Mouse (Mus musculus) C2C12 (cell line): Measurements from ENCODE around the gene Lmo7. TPM values are rescaled to one million over a fixed set of nuclear protein-coding genes. Genes with fewer than 3 reads are reported as not detected.

ENCODE experiments used
- H3K27me3 ChIP-seq: one replicate; pipeline ENCODE4 v1.6.1; 2011; ENCODE audit not compliant: control insufficient read depth, insufficient read depth, insufficient read length
- H3K36me3 ChIP-seq: one replicate; pipeline ENCODE4 v1.6.1; 2011; ENCODE audit not compliant: control insufficient read depth, insufficient read depth
- H3K4me3 ChIP-seq: one replicate; pipeline ENCODE4 v1.5.1; 2011; ENCODE audit warnings: mild to moderate bottlenecking, control low read depth; ENCODE audit not compliant: poor library complexity, insufficient read depth, severe bottlenecking
- H3K79me2 ChIP-seq: one replicate; pipeline ENCODE4 v1.6.1; 2011; ENCODE audit not compliant: control insufficient read depth, insufficient read depth
- H3K79me3 ChIP-seq: one replicate; pipeline ENCODE4 v1.6.1; 2011; ENCODE audit warnings: low read depth, control low read depth
- H3ac ChIP-seq: one replicate; pipeline ENCODE3; 2011; ENCODE audit warnings: low read depth; ENCODE audit not compliant: control insufficient read depth, insufficient read length
- CEBPB ChIP-seq: IDR thresholded peaks from one replicate; pipeline ENCODE4 v1.6.1; 2011; ENCODE audit warnings: low read depth, mild to moderate bottlenecking, control low read depth, moderate library complexity
- CTCF ChIP-seq: IDR thresholded peaks from one replicate; pipeline ENCODE4 v1.5.1; 2011; ENCODE audit not compliant: control insufficient read depth, insufficient read depth, insufficient read length
- FOSL1 ChIP-seq: IDR thresholded peaks from one replicate; pipeline ENCODE4 v1.8.0; 2011; ENCODE audit warnings: mild to moderate bottlenecking, low read length; ENCODE audit not compliant: poor library complexity, insufficient read depth, severe bottlenecking
- MAX ChIP-seq: IDR thresholded peaks from one replicate; pipeline ENCODE4 v1.6.1; 2011; ENCODE audit warnings: mild to moderate bottlenecking, control low read depth
- MYOD1 ChIP-seq: IDR thresholded peaks from one replicate; pipeline ENCODE4 v1.6.1; 2011; ENCODE audit warnings: low read depth; ENCODE audit not compliant: control insufficient read depth, insufficient read length
- MYOG ChIP-seq: IDR thresholded peaks from one replicate; pipeline ENCODE4 v1.6.1; 2011; ENCODE audit not compliant: control insufficient read depth, insufficient read length; ENCODE audit errors: extremely low read depth
- USF1 ChIP-seq: IDR thresholded peaks from one replicate; pipeline ENCODE4 v1.6.1; 2011; ENCODE audit warnings: low read depth, mild to moderate bottlenecking, control low read depth, moderate library complexity
- polyA plus RNA-seq: library from polyadenylated mRNA; unstranded; fragments of >200 nt; fragmentation: generic; extraction: Trizol; gene quantifications from one replicate; pipeline ENCODE4 v1.2.1, GENCODE M21; 2012; ENCODE audit warnings: missing spikeins

Lmo7 gene
- polyA plus RNA-seq, 1 experiment = 18.8 TPM

DNA sequence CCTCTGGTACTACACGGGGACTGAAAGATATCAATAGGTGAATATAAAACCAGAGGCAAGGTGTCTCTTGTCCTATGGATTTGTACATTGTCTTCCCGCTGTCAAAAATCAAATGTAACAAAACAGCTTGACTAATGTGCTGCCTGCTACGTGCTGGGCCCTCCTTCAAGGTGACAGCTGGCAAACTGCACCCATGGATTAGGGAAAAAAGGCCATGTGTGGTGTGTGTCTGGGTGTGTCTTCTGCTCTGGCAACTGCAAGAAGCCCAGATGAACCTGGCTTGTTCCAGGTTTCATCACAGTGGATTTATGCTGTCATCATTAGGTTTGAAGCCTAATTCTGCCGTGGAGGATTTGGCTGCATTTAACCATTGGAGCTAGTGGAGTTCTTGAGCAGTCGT, 174.0 kb downstream of the Lmo7 start:
- no peaks in the 10 kb centered on the region for H3K79me2 ChIP-seq
- H3K36me3 ChIP-seq = peaks cover 32% of the 10 kb centered on the region
- TF ChIP-seq MYOG (no peak), MAX (no peak), FOSL1 (no peak), USF1 (no peak), MYOD1 (no peak), CEBPB (no peak), CTCF (no peak)
- no peaks in the 10 kb centered on the region for H3K27me3 ChIP-seq
- no peak overlapping the region for H3K4me3 ChIP-seq
- H3K79me3 ChIP-seq = no peaks in the 10 kb centered on the region
- H3ac ChIP-seq = no peak overlapping the region

DNA sequence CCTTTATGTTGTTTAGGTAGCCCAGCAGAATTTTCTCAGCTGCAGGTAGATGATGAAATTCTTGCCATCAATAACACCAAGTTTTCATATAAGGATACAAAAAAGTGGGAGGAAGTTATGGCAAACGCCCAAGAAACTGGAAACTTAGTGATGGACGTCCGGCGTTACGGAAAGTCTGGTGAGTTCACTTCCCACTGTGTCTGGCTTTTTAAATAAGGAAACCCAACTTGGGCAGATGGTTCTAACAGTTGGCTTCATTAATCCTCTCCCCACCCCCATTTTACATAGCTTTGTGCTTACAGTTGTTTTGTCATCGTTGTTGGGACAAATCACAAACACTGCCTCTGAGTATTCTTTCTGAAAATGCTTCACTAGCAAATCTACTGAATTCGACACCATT, 182.2 kb downstream of the Lmo7 start:
- no peaks in the 10 kb centered on the region for H3K79me2 ChIP-seq

DNA sequence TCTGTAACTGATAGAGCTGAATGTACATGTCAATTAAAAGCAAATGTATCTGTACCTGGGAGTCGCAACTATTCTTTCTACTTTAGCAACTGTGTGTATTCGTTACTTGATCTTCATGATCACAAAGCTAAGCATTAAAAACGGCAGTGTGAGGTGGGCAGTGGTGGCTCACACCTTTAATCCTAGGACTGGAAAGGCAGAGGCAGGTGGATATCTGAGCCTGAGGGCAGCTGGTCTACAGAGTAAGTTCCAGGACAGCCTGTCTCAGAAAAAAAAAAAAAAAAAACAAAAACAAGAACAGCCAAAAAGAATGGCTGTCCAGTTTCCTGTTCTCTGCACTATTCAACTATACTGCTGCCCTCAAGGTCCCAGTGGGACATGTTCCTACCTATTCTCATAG, 182.6 kb downstream of the Lmo7 start:
- Histone ChIP-seq H3K36me3 (peaks cover 31% of the 10 kb centered on the region), H3K79me2 (no peaks in the 10 kb centered on the region), H3K4me3 (no peak overlapping the region), H3ac (no peak overlapping the region), H3K27me3 (no peaks in the 10 kb centered on the region), H3K79me3 (no peaks in the 10 kb centered on the region)
- TF ChIP-seq FOSL1 = no peak

More for the DNA sequence above, 182.2 kb downstream of the Lmo7 start:
- Histone ChIP-seq H3ac (no peak overlapping the region), H3K36me3 (peaks cover 35% of the 10 kb centered on the region), H3K79me3 (no peaks in the 10 kb centered on the region), H3K27me3 (no peaks in the 10 kb centered on the region), H3K4me3 (no peak overlapping the region)
- no peak for TF ChIP-seq MYOD1

DNA sequence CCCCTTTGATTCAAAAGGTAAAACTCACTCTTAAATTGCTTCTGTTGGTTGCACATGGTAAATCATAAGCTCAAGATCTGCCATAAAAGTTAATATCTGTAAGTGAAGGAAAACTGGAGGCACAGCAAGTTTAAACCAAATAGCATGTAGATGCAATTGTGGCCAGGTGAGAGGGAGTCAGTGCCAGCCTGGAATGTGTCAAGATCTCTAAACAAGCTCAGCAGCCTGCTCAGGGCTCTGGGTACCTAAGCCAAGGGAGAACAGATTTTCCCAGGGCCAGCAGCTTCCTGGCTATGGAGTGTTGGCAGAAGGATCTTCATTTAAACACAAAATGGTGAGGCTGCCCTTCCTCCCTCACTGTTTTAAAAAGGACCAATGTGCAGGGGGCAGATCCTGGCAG, 184.6 kb downstream of the Lmo7 start:
- H3K27me3 ChIP-seq = no peaks in the 10 kb centered on the region
- no peak overlapping the region for H3ac ChIP-seq
- H3K79me3 ChIP-seq = no peaks in the 10 kb centered on the region
- TF ChIP-seq USF1 (no peak), FOSL1 (no peak), MAX (no peak), MYOD1 (no peak), MYOG (no peak), CTCF (no peak), CEBPB (no peak)
- no peaks in the 10 kb centered on the region for H3K79me2 ChIP-seq
- H3K4me3 ChIP-seq = no peak overlapping the region
- H3K36me3 ChIP-seq = peaks cover 44% of the 10 kb centered on the region

DNA sequence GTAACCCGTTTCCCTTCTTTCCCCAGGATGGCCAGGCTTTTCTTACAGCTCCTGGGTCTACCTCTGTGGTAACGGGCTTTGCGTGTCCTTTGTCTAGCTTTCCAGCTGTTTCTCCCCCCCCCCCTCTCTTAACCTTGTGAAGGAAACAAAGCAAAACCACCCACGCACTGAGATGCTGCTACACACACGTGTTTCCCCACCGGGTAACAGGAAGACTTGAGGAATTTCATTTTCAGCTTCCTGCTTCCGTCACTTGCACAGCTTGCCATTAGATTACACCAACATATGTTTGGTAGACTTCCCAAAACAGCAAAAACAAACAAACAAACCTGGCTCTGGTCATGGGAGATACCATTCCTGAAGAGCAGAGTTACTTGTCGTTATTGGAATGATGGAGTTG, 186.1 kb downstream of the Lmo7 start:
- H3K4me3 ChIP-seq = no peak overlapping the region
- H3K36me3 ChIP-seq = peaks cover 48% of the 10 kb centered on the region
- no peaks in the 10 kb centered on the region for H3K79me3 ChIP-seq
- H3ac ChIP-seq = no peak overlapping the region
- no peaks in the 10 kb centered on the region for H3K79me2 ChIP-seq
- H3K27me3 ChIP-seq = no peaks in the 10 kb centered on the region
- TF ChIP-seq CEBPB (no peak), MYOD1 (no peak), USF1 (no peak), MAX (no peak), MYOG (no peak), FOSL1 (no peak), CTCF (no peak)

DNA sequence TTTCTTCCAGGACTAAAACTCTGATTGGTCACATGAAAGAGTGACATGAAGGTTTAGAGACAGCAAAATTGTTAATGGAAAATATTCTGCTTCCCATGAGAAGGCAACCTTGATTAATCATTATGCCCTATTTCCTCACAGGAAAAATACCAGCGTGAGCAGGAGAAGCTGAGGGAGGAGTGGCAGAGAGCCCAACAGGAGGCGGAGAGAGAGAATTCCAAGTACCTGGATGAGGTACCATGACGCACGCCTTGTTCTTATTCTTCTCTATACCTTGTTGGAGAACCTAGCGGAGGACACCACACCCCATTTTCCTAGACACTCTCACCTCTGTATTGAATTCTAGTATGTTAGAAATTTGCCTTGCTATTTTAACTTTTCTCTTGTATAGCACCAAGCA, 188.7 kb downstream of the Lmo7 start:
- TF ChIP-seq CEBPB = no peak
- no peak for TF ChIP-seq MYOD1
- TF ChIP-seq MAX = no peak
- no peak for TF ChIP-seq CTCF
- TF ChIP-seq MYOG = no peak
- no peak for TF ChIP-seq FOSL1
- TF ChIP-seq USF1 = no peak
- H3K27me3 ChIP-seq = no peaks in the 10 kb centered on the region
- no peaks in the 10 kb centered on the region for H3K79me2 ChIP-seq
- no peak overlapping the region for H3ac ChIP-seq
- H3K36me3 ChIP-seq = peaks cover 32% of the 10 kb centered on the region
- H3K79me3 ChIP-seq = no peaks in the 10 kb centered on the region
- no peak overlapping the region for H3K4me3 ChIP-seq
